Mouse (Mus musculus) embryonic facial prominence, embryonic 15.5 days (tissue): Measurements from ENCODE around the gene Morn3. TPM values are rescaled to one million over a fixed set of nuclear protein-coding genes. Genes with fewer than 3 reads are reported as not detected.

ENCODE experiments used
- ATAC-seq: fragments of 200-750 bp; cut with Nextera tagmentation; 2 replicates; pipeline ENCODE4 v1.8.0; 2017; ENCODE audit warnings: low read depth, moderate TSS enrichment; ENCODE audit not compliant: insufficient number of reproducible peaks, low FRiP score, low TSS enrichment
- H3K27ac ChIP-seq: fragments of 300-500 bp; sonication (generic); replicated peaks from 2 replicates; pipeline ENCODE4 v1.5.1; 2015; ENCODE audit warnings: mild to moderate bottlenecking, inconsistent platforms
- H3K27me3 ChIP-seq: fragments of 300-500 bp; sonication (generic); 2 replicates; pipeline ENCODE4 v1.6.1; 2015; ENCODE audit warnings: inconsistent platforms
- H3K36me3 ChIP-seq: fragments of 300-500 bp; sonication (generic); 2 replicates; pipeline ENCODE4 v1.6.1; 2015; ENCODE audit warnings: mild to moderate bottlenecking, inconsistent platforms
- H3K4me1 ChIP-seq: fragments of 300-500 bp; sonication (generic); 2 replicates; pipeline ENCODE4 v1.6.1; 2015; ENCODE audit warnings: inconsistent platforms
- H3K4me2 ChIP-seq: fragments of 300-500 bp; sonication (generic); replicated peaks from 2 replicates; pipeline ENCODE4 v1.6.1; 2015; ENCODE audit warnings: mild to moderate bottlenecking, inconsistent platforms
- H3K4me3 ChIP-seq: fragments of 300-500 bp; sonication (generic); replicated peaks from 2 replicates; pipeline ENCODE4 v1.5.1; 2015; ENCODE audit warnings: mild to moderate bottlenecking, inconsistent platforms
- H3K9ac ChIP-seq: fragments of 300-500 bp; sonication (generic); 2 replicates; pipeline ENCODE4 v1.6.1; 2015; ENCODE audit warnings: inconsistent platforms
- H3K9me3 ChIP-seq: fragments of 300-500 bp; sonication (generic); replicated peaks from 2 replicates; pipeline ENCODE4 v1.6.1; 2016; ENCODE audit warnings: inconsistent platforms
- whole genome bisulfite sequencing: fragments of 180-500 bp; shearing (Covaris S2); methylation state at CpG from one replicate; pipeline ENCODE4 v1.1.7; 2015; 5-methylcytosine and 5-hydroxymethylcytosine counted together
- polyA plus RNA-seq: library from polyadenylated mRNA; unstranded; fragments of >200 nt; fragmentation: Nextera tagmentation; extraction: Ambion mirVana; gene quantifications from 2 replicates; pipeline ENCODE4 v1.2.1, GENCODE M21; 2015

Gene Morn3
- polyA plus RNA-seq, 1 experiment from 2014 or later = 11.2 TPM

DNA sequence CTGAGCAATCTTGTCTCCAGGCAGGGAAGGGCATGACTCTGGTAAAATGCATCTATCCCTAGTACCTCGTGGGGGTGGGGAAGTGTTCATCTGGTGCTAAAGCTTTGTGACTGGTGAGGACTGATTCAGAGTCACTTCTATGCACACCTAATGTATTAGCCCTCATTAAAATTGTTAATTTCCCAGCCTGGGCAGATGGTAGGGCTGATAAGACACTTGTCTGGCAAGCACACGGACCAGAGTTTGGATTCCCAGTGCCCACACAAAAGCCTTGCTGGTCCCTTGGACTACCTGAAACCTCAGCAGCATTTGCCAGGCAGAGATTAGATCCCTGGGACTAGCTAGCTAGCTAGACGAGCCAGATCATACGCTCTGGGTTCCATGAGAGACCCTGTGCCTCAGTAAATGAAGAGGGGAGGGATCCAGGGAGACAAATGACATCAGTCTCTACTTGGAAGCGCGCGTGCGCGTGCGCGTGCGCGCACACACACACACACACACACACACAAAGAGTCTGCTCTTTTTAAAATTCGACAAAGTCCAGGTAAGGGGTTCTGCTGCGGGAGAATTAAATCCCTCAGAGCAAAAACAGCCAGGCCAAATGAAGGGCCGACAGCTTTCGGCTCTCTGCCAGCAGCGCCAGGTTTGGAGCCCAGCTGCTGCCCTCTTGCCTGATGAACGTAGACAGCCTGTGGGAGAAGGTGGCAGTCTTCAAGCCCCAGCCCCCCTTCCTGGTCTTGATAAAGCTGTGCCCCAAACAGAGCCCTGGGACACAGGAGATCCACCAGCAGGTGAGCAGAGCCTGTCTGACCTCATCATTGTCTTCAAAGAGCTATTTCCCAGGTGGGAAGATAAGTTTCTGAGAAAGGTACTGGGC, 40.9 kb downstream of the Morn3 start:
- WGBS = 59% methylated on average over 19 of the region's 19 CpGs
- Histone ChIP-seq H3K27me3 (no peaks in the 10 kb centered on the region), H3K36me3 (no peaks in the 10 kb centered on the region), H3K4me3 (no peak overlapping the region), H3K4me2 (no peak overlapping the region), H3K27ac (no peak overlapping the region), H3K9me3 (no peaks in the 10 kb centered on the region), H3K4me1 (peaks cover 6% of the 10 kb centered on the region; the same call in 1 of the 2 replicates), H3K9ac (no peak overlapping the region)
- ATAC-seq = no peak

DNA sequence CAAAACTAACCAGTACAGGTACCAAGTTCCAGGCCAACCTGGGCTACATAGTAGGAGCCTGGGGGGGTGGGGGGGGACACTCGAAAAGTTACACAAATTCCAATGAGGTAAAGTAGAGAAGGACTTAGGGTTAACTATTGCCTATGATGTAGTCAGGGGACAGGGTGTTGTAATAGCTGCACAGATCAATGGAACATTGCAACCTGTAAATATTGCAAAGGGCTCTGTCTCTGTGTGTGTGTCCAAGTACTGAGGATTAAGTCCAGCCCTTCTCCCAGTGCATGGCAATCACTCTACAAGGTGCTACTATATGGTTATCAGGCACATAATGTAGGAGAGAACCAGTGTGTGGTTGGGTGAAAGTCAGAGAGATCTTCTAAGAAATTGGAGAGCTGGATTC, 45.9 kb downstream of the Morn3 start:
- Histone ChIP-seq H3K27me3 (no peaks in the 10 kb centered on the region), H3K9me3 (no peaks in the 10 kb centered on the region), H3K4me2 (no peak overlapping the region), H3K4me1 (no peaks in the 10 kb centered on the region), H3K4me3 (no peak overlapping the region), H3K36me3 (no peaks in the 10 kb centered on the region), H3K9ac (no peak overlapping the region), H3K27ac (no peak overlapping the region)
- WGBS = 66% methylated on average over 1 of the region's 1 CpGs
- ATAC-seq = no peak

- no peak for ATAC-seq
- Histone ChIP-seq H3K9me3 (no peaks in the 10 kb centered on the region), H3K36me3 (no peaks in the 10 kb centered on the region), H3K9ac (no peak overlapping the region), H3K4me2 (no peak overlapping the region), H3K27ac (no peak overlapping the region), H3K27me3 (no peaks in the 10 kb centered on the region), H3K4me1 (peaks cover 2% of the 10 kb centered on the region; the same call in 1 of the 2 replicates), H3K4me3 (no peak overlapping the region)
- WGBS = 79% methylated on average over 18 of the region's 18 CpGs
These were observed 49.3 kb downstream of the Morn3 start for GRCm38 (mm10) chr5:122997205-122998204.

DNA sequence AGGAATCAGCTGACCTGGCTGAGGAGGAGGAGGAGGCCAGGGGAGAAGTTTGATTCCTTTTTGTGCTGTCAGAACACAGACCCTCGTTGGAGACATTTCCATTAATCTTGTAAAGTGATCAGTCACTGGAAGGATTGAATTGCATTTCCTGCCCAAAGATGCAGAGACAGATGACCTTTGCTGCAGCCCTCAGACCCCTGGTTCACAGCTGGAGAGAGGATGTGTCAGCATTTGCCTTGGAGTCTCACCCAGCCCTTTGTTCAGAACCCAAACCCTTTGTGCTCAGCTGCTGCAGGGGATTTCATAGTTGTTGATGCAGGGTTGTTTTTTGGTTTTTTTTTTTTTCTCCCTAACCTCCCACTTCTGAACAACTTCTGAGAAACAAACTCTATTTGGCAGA, 51.9 kb downstream of the Morn3 start:
- no peak for ATAC-seq
- 0% methylated on average over 1 of the region's 1 CpGs for WGBS
- Histone ChIP-seq H3K4me2 (no peak overlapping the region), H3K27ac (no peak overlapping the region), H3K4me1 (peaks cover 11% of the 10 kb centered on the region), H3K9me3 (no peaks in the 10 kb centered on the region), H3K9ac (no peak overlapping the region), H3K36me3 (no peaks in the 10 kb centered on the region), H3K27me3 (no peaks in the 10 kb centered on the region), H3K4me3 (no peak overlapping the region)

- H3K9ac ChIP-seq = no peak overlapping the region
- no peaks in the 10 kb centered on the region for H3K36me3 ChIP-seq
- H3K9me3 ChIP-seq = no peaks in the 10 kb centered on the region
- 11% methylated on average over 5 of the region's 5 CpGs for WGBS
- peaks cover 17% of the 10 kb centered on the region for H3K4me1 ChIP-seq
- H3K4me3 ChIP-seq = peak overlapping the region; percentile 21
- no peaks in the 10 kb centered on the region for H3K27me3 ChIP-seq
- peak; percentile 91; the same call in 1 of the 2 replicates for ATAC-seq
- peak overlapping the region; percentile 36 for H3K4me2 ChIP-seq
- peak overlapping the region; percentile 45; the same call in 1 of the 2 replicates for H3K27ac ChIP-seq
These were observed 52.4 kb downstream of the Morn3 start for GRCm38 (mm10) chr5:122994303-122994846.

GRCm38 (mm10) chr5:122993811-122994210, 53.0 kb downstream of the Morn3 start:
- peak overlapping the region; percentile 36 for H3K4me2 ChIP-seq
- H3K27ac ChIP-seq = 0 out of 2 replicates have a peak overlapping the region, but pooled peaks have one; percentile 45
- H3K4me3 ChIP-seq = peak overlapping the region; percentile 21; the same call in 1 of the 2 replicates
- 26% methylated on average over 2 of the region's 2 CpGs for WGBS
- H3K9ac ChIP-seq = no peak overlapping the region
- H3K9me3 ChIP-seq = no peaks in the 10 kb centered on the region
- H3K27me3 ChIP-seq = no peaks in the 10 kb centered on the region
- ATAC-seq = no peak
- no peaks in the 10 kb centered on the region for H3K36me3 ChIP-seq
- H3K4me1 ChIP-seq = peaks cover 18% of the 10 kb centered on the region

GRCm38 (mm10) chr5:122991350-122992004, 55.3 kb downstream of the Morn3 start:
- H3K4me3 ChIP-seq = no peak overlapping the region
- H3K4me1 ChIP-seq = peaks cover 36% of the 10 kb centered on the region
- no peak for ATAC-seq
- no peaks in the 10 kb centered on the region for H3K27me3 ChIP-seq
- H3K9ac ChIP-seq = no peak overlapping the region
- H3K27ac ChIP-seq = no peak overlapping the region
- H3K9me3 ChIP-seq = no peaks in the 10 kb centered on the region
- WGBS = 40% methylated on average over 5 of the region's 5 CpGs
- H3K36me3 ChIP-seq = no peaks in the 10 kb centered on the region
- no peak overlapping the region for H3K4me2 ChIP-seq

GRCm38 (mm10) chr5:122990411-122991160, 56.2 kb downstream of the Morn3 start:
- H3K4me2 ChIP-seq = peak overlapping the region; percentile 99
- no peak overlapping the region for H3K9ac ChIP-seq
- H3K4me3 ChIP-seq = peak overlapping the region; percentile 69; the same call in 1 of the 2 replicates
- H3K36me3 ChIP-seq = no peaks in the 10 kb centered on the region
- H3K27me3 ChIP-seq = no peaks in the 10 kb centered on the region
- WGBS = 34% methylated on average over 16 of the region's 16 CpGs
- no peak overlapping the region for H3K27ac ChIP-seq
- no peaks in the 10 kb centered on the region for H3K9me3 ChIP-seq
- H3K4me1 ChIP-seq = peaks cover 37% of the 10 kb centered on the region
- no peak for ATAC-seq

- Histone ChIP-seq H3K4me3 (peak within 1 kb of the TSS; percentile 69), H3K9ac (peak within 1 kb of the TSS; percentile 57), H3K4me2 (peak within 1 kb of the TSS; percentile 99), H3K36me3 (no peaks in the 10 kb centered on the region), H3K27ac (peak within 1 kb of the TSS; percentile 87), H3K9me3 (no peaks in the 10 kb centered on the region), H3K4me1 (peaks cover 42% of the 10 kb centered on the region), H3K27me3 (no peaks in the 10 kb centered on the region)
- peak; percentile 9; the same call in 1 of the 2 replicates for ATAC-seq
- 7% methylated on average over 15 of the region's 15 CpGs for WGBS
These were observed 57.1 kb downstream of the Morn3 start, which contains the start of gene Kdm2b for GRCm38 (mm10) chr5:122989551-122990330. Gene Kdm2b (minus strand): TSS chr5:122989823.
